Mouse (Mus musculus) embryonic facial prominence, embryonic 13.5 days (tissue): ENCODE results near the gene 4933428G20Rik. TPM values are rescaled to one million over a fixed set of nuclear protein-coding genes. Genes with fewer than 3 reads are reported as not detected.

Experiments used
- ATAC-seq: fragments of 200-750 bp; cut with Nextera tagmentation; 2 replicates; pipeline ENCODE4 v1.8.0; 2017; ENCODE audit warnings: low read depth; ENCODE audit not compliant: insufficient number of reproducible peaks, insufficient read depth, low FRiP score, low TSS enrichment
- H3K27ac ChIP-seq: fragments of 300-500 bp; sonication (generic); 2 replicates; pipeline ENCODE4 v1.5.1; 2015; ENCODE audit warnings: moderate library complexity, mild to moderate bottlenecking, inconsistent platforms
- H3K27me3 ChIP-seq: fragments of 300-500 bp; sonication (generic); 2 replicates; pipeline ENCODE4 v1.6.1; 2015; ENCODE audit warnings: mild to moderate bottlenecking, inconsistent platforms
- H3K36me3 ChIP-seq: fragments of 300-500 bp; sonication (generic); 2 replicates; pipeline ENCODE4 v1.6.1; 2015; ENCODE audit warnings: mild to moderate bottlenecking, inconsistent platforms
- H3K4me1 ChIP-seq: fragments of 300-500 bp; sonication (generic); 2 replicates; pipeline ENCODE4 v1.6.1; 2015; ENCODE audit warnings: inconsistent platforms
- H3K4me2 ChIP-seq: fragments of 300-500 bp; sonication (generic); 2 replicates; pipeline ENCODE4 v1.6.1; 2015; ENCODE audit warnings: moderate library complexity, mild to moderate bottlenecking, inconsistent platforms
- H3K4me3 ChIP-seq: fragments of 300-500 bp; sonication (generic); 2 replicates; pipeline ENCODE4 v1.5.1; 2015; ENCODE audit warnings: mild to moderate bottlenecking, inconsistent platforms
- H3K9ac ChIP-seq: fragments of 300-500 bp; sonication (generic); 2 replicates; pipeline ENCODE4 v1.6.1; 2015; ENCODE audit warnings: mild to moderate bottlenecking, inconsistent platforms
- H3K9me3 ChIP-seq: fragments of 300-500 bp; sonication (generic); 2 replicates; pipeline ENCODE4 v1.6.1; 2016; ENCODE audit warnings: inconsistent platforms
- whole genome bisulfite sequencing: fragments of 180-500 bp; shearing (Covaris S2); methylation state at CpG from one replicate; pipeline ENCODE4 v1.1.7; 2015; ENCODE audit warnings: mixed read lengths; 5-methylcytosine and 5-hydroxymethylcytosine counted together
- polyA plus RNA-seq: library from polyadenylated mRNA; unstranded; fragments of >200 nt; fragmentation: Nextera tagmentation; extraction: Ambion mirVana; gene quantifications from 2 replicates; pipeline ENCODE4 v1.2.1, GENCODE M21; 2015

4933428G20Rik gene
- polyA plus RNA-seq, 1 experiment from 2014 or later: 1.4 TPM

- peaks cover 56% of the 10 kb centered on the region for H3K27me3 ChIP-seq
- H3K9ac ChIP-seq: no peak overlapping the region
- H3K36me3 ChIP-seq: peaks cover 63% of the 10 kb centered on the region
- no peak overlapping the region for H3K27ac ChIP-seq
- no peak overlapping the region for H3K4me3 ChIP-seq
- 96% methylated on average over 4 of the region's 4 CpGs for WGBS
- ATAC-seq: no peak
- H3K9me3 ChIP-seq: no peaks in the 10 kb centered on the region
- no peak overlapping the region for H3K4me2 ChIP-seq
- peaks cover 31% of the 10 kb centered on the region for H3K4me1 ChIP-seq
Measured at GRCm38 (mm10) chr11:97497543-97497942, 2.6 kb downstream of the 4933428G20Rik start.

- Histone ChIP-seq H3K27me3 (peaks cover 9% of the 10 kb centered on the region), H3K4me1 (no peaks in the 10 kb centered on the region), H3K9me3 (no peaks in the 10 kb centered on the region), H3K4me3 (no peak overlapping the region), H3K9ac (no peak overlapping the region), H3K36me3 (peaks cover 77% of the 10 kb centered on the region), H3K27ac (no peak overlapping the region), H3K4me2 (no peak overlapping the region)
- ATAC-seq: no peak
- 71% methylated on average over 3 of the region's 3 CpGs for whole genome bisulfite sequencing
Measured at GRCm38 (mm10) chr11:97492836-97493235, 7.3 kb downstream of the 4933428G20Rik start.

GRCm38 (mm10) chr11:97491640-97492039, 8.5 kb downstream of the 4933428G20Rik start:
- Histone ChIP-seq H3K9me3 (no peaks in the 10 kb centered on the region), H3K9ac (no peak overlapping the region; the same call in 1 of the 2 replicates), H3K27ac (no peak overlapping the region), H3K36me3 (peaks cover 77% of the 10 kb centered on the region), H3K4me3 (no peak overlapping the region), H3K27me3 (no peaks in the 10 kb centered on the region), H3K4me2 (no peak overlapping the region), H3K4me1 (no peaks in the 10 kb centered on the region)
- no peak for ATAC-seq
- 75% methylated on average over 10 of the region's 10 CpGs for WGBS

GRCm38 (mm10) chr11:97489589-97490324, 10.4 kb downstream of the 4933428G20Rik start:
- H3K9ac ChIP-seq: no peak overlapping the region
- H3K36me3 ChIP-seq: peaks cover 81% of the 10 kb centered on the region
- 27% methylated on average over 16 of the region's 16 CpGs for WGBS
- no peak overlapping the region for H3K4me3 ChIP-seq
- H3K4me2 ChIP-seq: no peak overlapping the region
- no peaks in the 10 kb centered on the region for H3K9me3 ChIP-seq
- H3K27ac ChIP-seq: no peak overlapping the region
- H3K27me3 ChIP-seq: no peaks in the 10 kb centered on the region
- H3K4me1 ChIP-seq: no peaks in the 10 kb centered on the region
- ATAC-seq: no peak

- Histone ChIP-seq H3K4me2 (no peak overlapping the region), H3K9me3 (no peaks in the 10 kb centered on the region), H3K4me1 (no peaks in the 10 kb centered on the region), H3K9ac (no peak overlapping the region), H3K27me3 (no peaks in the 10 kb centered on the region), H3K4me3 (no peak overlapping the region), H3K36me3 (peaks cover 75% of the 10 kb centered on the region), H3K27ac (no peak overlapping the region)
- ATAC-seq: no peak
- whole genome bisulfite sequencing: 73% methylated on average over 3 of the region's 3 CpGs
Measured at GRCm38 (mm10) chr11:97487656-97488055, 12.5 kb downstream of the 4933428G20Rik start.

GRCm38 (mm10) chr11:97485661-97486060, 14.5 kb downstream of the 4933428G20Rik start:
- Histone ChIP-seq H3K9me3 (no peaks in the 10 kb centered on the region), H3K4me1 (no peaks in the 10 kb centered on the region), H3K4me3 (no peak overlapping the region), H3K9ac (no peak overlapping the region), H3K27ac (no peak overlapping the region), H3K4me2 (no peak overlapping the region), H3K36me3 (peaks cover 74% of the 10 kb centered on the region), H3K27me3 (no peaks in the 10 kb centered on the region)
- WGBS: 85% methylated on average over 8 of the region's 8 CpGs
- no peak for ATAC-seq

- 83% methylated on average over 8 of the region's 8 CpGs for WGBS
- H3K36me3 ChIP-seq: peaks cover 87% of the 10 kb centered on the region
- no peak overlapping the region for H3K4me3 ChIP-seq
- no peak overlapping the region for H3K4me2 ChIP-seq
- H3K4me1 ChIP-seq: no peaks in the 10 kb centered on the region
- H3K9me3 ChIP-seq: no peaks in the 10 kb centered on the region
- H3K9ac ChIP-seq: no peak overlapping the region
- no peak for ATAC-seq
- H3K27me3 ChIP-seq: no peaks in the 10 kb centered on the region
- H3K27ac ChIP-seq: no peak overlapping the region
Measured at GRCm38 (mm10) chr11:97479824-97480223, 20.3 kb downstream of the 4933428G20Rik start.

GRCm38 (mm10) chr11:97479085-97479484, 21.1 kb downstream of the 4933428G20Rik start:
- Histone ChIP-seq H3K27me3 (no peaks in the 10 kb centered on the region), H3K4me3 (no peak overlapping the region), H3K9me3 (no peaks in the 10 kb centered on the region), H3K36me3 (peaks cover 88% of the 10 kb centered on the region), H3K27ac (0 out of 2 replicates have a peak overlapping the region, but pooled peaks have one; percentile 11), H3K4me2 (no peak overlapping the region), H3K9ac (no peak overlapping the region), H3K4me1 (no peaks in the 10 kb centered on the region)
- no peak for ATAC-seq
- WGBS: 84% methylated on average over 10 of the region's 10 CpGs

GRCm38 (mm10) chr11:97478345-97478744, 21.8 kb downstream of the 4933428G20Rik start:
- no peak overlapping the region for H3K4me2 ChIP-seq
- no peak overlapping the region for H3K9ac ChIP-seq
- H3K36me3 ChIP-seq: peaks cover 95% of the 10 kb centered on the region
- no peaks in the 10 kb centered on the region for H3K9me3 ChIP-seq
- H3K4me3 ChIP-seq: no peak overlapping the region
- no peak for ATAC-seq
- H3K4me1 ChIP-seq: no peaks in the 10 kb centered on the region
- H3K27ac ChIP-seq: no peak overlapping the region
- H3K27me3 ChIP-seq: no peaks in the 10 kb centered on the region
- WGBS: 82% methylated on average over 6 of the region's 6 CpGs

GRCm38 (mm10) chr11:97477431-97477830, 22.7 kb downstream of the 4933428G20Rik start:
- Histone ChIP-seq H3K4me3 (no peak overlapping the region), H3K27me3 (no peaks in the 10 kb centered on the region), H3K36me3 (peaks cover 95% of the 10 kb centered on the region), H3K9ac (no peak overlapping the region), H3K9me3 (no peaks in the 10 kb centered on the region), H3K4me1 (no peaks in the 10 kb centered on the region), H3K27ac (no peak overlapping the region), H3K4me2 (no peak overlapping the region)
- no peak for ATAC-seq
- 86% methylated on average over 7 of the region's 7 CpGs for WGBS

- Histone ChIP-seq H3K36me3 (peaks cover 93% of the 10 kb centered on the region), H3K9me3 (no peaks in the 10 kb centered on the region), H3K4me1 (no peaks in the 10 kb centered on the region), H3K27ac (no peak overlapping the region), H3K27me3 (no peaks in the 10 kb centered on the region), H3K9ac (no peak overlapping the region), H3K4me2 (no peak overlapping the region), H3K4me3 (no peak overlapping the region)
- ATAC-seq: no peak
- 62% methylated on average over 8 of the region's 8 CpGs for WGBS
Measured at GRCm38 (mm10) chr11:97476334-97477095, 23.6 kb downstream of the 4933428G20Rik start.

- Histone ChIP-seq H3K36me3 (peaks cover 93% of the 10 kb centered on the region), H3K9me3 (no peaks in the 10 kb centered on the region), H3K4me1 (no peaks in the 10 kb centered on the region), H3K27me3 (no peaks in the 10 kb centered on the region), H3K9ac (no peak overlapping the region), H3K4me3 (no peak overlapping the region), H3K4me2 (no peak overlapping the region), H3K27ac (no peak overlapping the region)
- 87% methylated on average over 6 of the region's 6 CpGs for WGBS
- no peak for ATAC-seq
Measured at GRCm38 (mm10) chr11:97471276-97471675, 28.9 kb downstream of the 4933428G20Rik start.
